Mouse (Mus musculus): ENCODE measurements around the gene Egfl8. TPM values are rescaled to one million over a fixed set of nuclear protein-coding genes. Genes with fewer than 3 reads are reported as not detected.

Egfl8 gene
- polyA plus RNA-seq, 1 experiment from 2014 or later = 0.14 TPM

DNA sequence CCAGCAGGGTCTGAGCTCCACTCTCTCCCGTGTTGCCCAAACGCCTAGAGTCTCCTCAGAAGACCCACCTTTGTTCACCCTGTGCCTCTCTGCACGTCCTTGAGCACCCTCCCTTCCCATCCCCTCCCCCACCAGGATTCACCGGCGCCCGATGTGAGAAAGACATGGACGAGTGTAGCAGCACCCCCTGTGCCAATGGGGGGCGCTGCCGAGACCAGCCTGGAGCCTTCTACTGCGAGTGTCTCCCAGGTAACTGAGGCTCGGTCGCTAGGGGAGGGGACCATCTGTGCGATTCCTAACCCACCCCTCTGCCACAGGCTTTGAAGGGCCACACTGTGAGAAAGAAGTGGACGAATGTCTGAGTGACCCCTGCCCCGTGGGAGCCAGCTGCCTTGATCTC, 43.4 kb downstream of the Egfl8 start:
- Histone ChIP-seq H3K36me3 (ENCODE audit: inconsistent target) (no peaks in the 10 kb centered on the region), H3K4me3 (ENCODE audit: inconsistent target) (no peak overlapping the region), H3K27ac (no peak overlapping the region), H3K79me2 (ENCODE audit: inconsistent target) (no peaks in the 10 kb centered on the region)
- 83% methylated on average over 15 of the region's 15 CpGs for WGBS (ENCODE audit: missing documents)

GRCm38 (mm10) chr17:34571875-34572274, 43.9 kb downstream of the Egfl8 start:
- WGBS (ENCODE audit: missing documents) = 46% methylated on average over 5 of the region's 5 CpGs
- Histone ChIP-seq H3K27ac (no peak overlapping the region), H3K79me2 (ENCODE audit: inconsistent target) (no peaks in the 10 kb centered on the region), H3K36me3 (ENCODE audit: inconsistent target) (no peaks in the 10 kb centered on the region), H3K4me3 (ENCODE audit: inconsistent target) (no peak overlapping the region)

DNA sequence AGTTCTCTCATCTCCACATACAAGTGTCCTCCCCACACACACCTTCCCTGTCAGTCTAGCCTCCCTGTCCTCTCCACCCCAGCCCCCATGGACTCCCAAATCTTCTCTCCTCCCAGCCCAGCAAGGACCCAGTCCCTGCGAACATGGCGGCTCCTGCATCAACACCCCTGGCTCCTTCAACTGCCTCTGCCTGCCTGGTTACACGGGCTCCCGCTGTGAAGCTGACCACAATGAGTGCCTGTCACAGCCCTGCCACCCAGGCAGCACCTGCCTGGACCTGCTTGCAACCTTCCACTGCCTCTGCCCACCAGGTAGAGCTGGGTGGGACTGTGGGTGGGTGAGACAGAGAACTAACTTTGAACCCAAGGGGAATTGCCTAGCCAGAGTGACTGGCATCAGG, 45.9 kb downstream of the Egfl8 start:
- H3K79me2 ChIP-seq (ENCODE audit: inconsistent target) = no peaks in the 10 kb centered on the region

DNA sequence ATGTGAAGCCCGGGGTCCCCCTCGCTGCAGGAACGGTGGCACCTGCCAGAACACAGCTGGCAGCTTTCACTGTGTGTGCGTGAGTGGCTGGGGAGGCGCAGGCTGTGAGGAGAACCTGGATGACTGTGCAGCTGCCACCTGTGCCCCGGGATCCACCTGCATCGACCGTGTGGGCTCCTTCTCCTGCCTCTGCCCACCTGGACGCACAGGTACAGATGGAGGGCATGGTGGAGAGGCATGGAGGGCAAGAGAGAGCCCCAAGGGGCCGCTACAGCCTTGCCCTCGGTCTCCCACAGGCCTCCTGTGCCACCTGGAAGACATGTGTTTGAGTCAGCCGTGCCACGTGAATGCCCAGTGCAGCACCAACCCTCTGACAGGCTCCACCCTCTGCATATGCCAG, 47.4 kb downstream of the Egfl8 start:
- Histone ChIP-seq H3K27ac (no peak overlapping the region), H3K79me2 (ENCODE audit: inconsistent target) (no peaks in the 10 kb centered on the region), H3K36me3 (ENCODE audit: inconsistent target) (no peaks in the 10 kb centered on the region), H3K4me3 (ENCODE audit: inconsistent target) (no peak overlapping the region)
- WGBS (ENCODE audit: missing documents) = 86% methylated on average over 13 of the region's 13 CpGs

More for the DNA sequence above, 45.9 kb downstream of the Egfl8 start:
- Histone ChIP-seq H3K27ac (no peak overlapping the region), H3K4me3 (ENCODE audit: inconsistent target) (no peak overlapping the region), H3K36me3 (ENCODE audit: inconsistent target) (no peaks in the 10 kb centered on the region)
- WGBS (ENCODE audit: missing documents) = 86% methylated on average over 4 of the region's 4 CpGs

DNA sequence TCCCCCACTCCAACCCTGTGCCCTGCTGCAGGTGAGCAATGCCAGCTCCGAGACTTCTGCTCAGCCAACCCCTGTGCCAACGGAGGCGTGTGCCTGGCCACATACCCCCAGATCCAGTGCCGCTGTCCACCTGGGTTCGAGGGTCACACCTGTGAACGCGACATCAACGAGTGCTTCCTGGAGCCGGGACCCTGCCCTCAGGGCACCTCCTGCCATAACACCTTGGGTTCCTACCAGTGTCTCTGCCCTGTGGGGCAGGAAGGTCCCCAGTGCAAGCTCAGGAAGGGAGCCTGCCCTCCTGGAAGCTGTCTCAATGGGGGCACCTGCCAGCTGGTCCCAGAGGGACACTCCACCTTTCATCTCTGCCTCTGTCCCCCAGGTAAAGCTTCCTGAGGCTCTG, 48.5 kb downstream of the Egfl8 start:
- 92% methylated on average over 9 of the region's 9 CpGs for WGBS (ENCODE audit: missing documents)
- no peaks in the 10 kb centered on the region for H3K36me3 ChIP-seq (ENCODE audit: inconsistent target)
- no peak overlapping the region for H3K4me3 ChIP-seq (ENCODE audit: inconsistent target)
- no peak overlapping the region for H3K27ac ChIP-seq
- no peaks in the 10 kb centered on the region for H3K79me2 ChIP-seq (ENCODE audit: inconsistent target)

DNA sequence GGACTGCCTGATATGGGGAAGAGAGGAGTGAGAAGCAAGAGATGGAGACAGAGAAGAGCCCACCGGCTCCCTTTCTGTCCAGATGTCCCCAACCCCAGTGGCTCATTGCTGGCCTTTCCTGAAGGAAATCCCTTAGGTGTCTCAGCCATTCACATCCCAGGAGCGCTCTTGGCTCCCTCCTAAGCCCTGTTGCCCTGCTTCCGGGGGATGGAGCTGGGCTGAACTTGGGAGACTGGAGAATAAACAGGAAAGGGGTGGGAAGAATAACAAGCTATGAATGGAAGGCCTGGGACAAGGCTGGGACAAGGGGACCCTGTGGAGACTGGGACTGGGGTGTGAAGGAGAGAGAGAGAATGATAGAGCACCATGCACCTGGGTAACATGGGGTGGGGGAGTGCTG, 51.0 kb downstream of the Egfl8 start:
- no peaks in the 10 kb centered on the region for H3K79me2 ChIP-seq (ENCODE audit: inconsistent target)
- H3K4me3 ChIP-seq (ENCODE audit: inconsistent target) = no peak overlapping the region
- no peak overlapping the region for H3K27ac ChIP-seq
- H3K36me3 ChIP-seq (ENCODE audit: inconsistent target) = no peaks in the 10 kb centered on the region
- 100% methylated on average over 1 of the region's 3 CpGs for WGBS (ENCODE audit: missing documents)

- 42% methylated on average over 6 of the region's 6 CpGs for WGBS (ENCODE audit: missing documents)
- Histone ChIP-seq H3K36me3 (ENCODE audit: inconsistent target) (no peaks in the 10 kb centered on the region), H3K79me2 (ENCODE audit: inconsistent target) (no peaks in the 10 kb centered on the region), H3K4me3 (ENCODE audit: inconsistent target) (no peak within 1 kb of the TSS), H3K27ac (no peak within 1 kb of the TSS)
These were observed 51.8 kb downstream of the Egfl8 start, which contains the start of gene Notch4 for GRCm38 (mm10) chr17:34564003-34564421. Gene Notch4 (plus strand): TSS chr17:34564268.

DNA sequence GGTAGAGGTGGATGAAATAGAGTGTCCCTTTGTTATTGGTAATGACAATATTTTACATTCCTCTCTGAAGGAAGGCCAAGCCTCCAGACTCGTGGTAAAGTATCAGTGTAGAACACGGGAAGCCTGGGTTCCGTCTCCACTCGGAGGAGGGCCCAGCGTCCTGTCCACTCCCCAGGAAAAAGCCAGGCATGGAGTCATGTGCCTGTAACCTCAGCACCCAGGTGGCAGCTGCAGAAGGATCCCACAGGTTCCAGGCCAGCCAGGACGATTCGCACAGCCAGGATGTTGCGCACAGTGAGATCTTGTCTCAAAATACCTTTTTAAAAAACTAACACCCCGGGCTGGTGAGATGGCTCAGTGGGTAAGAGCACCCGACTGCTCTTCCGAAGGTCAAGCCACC, 52.4 kb downstream of the Egfl8 start:
- Histone ChIP-seq H3K36me3 (ENCODE audit: inconsistent target) (no peaks in the 10 kb centered on the region), H3K27ac (no peak overlapping the region), H3K79me2 (ENCODE audit: inconsistent target) (no peaks in the 10 kb centered on the region), H3K4me3 (ENCODE audit: inconsistent target) (no peak overlapping the region)
- WGBS (ENCODE audit: missing documents) = 95% methylated on average over 11 of the region's 11 CpGs

Other genes with a start within 250 kb of the Egfl8 start
- gene Btnl1, start 238.8 kb downstream of the Egfl8 start, polyA plus RNA-seq (2018) = not detected in 3 replicates
- gene BC051142, start 217.2 kb downstream of the Egfl8 start, polyA plus RNA-seq (2018) = 0.40 TPM in 1 of 3 replicates, not detected in the others
- 0.16 TPM in 1 of 3 replicates, not detected in the others for gene Btnl4, start 138.7 kb downstream of the Egfl8 start, polyA plus RNA-seq (2018)
- gene Btnl6, start 98.6 kb downstream of the Egfl8 start, polyA plus RNA-seq (2018) = 0.09 to 0.27 TPM in 2 of 3 replicates, not detected in the other
- gene Notch4, start 51.7 kb downstream of the Egfl8 start, polyA plus RNA-seq (2018) = 0.08 to 0.30 TPM (median 0.11 TPM) in 3 replicates
- gene Gpsm3, start 26.2 kb downstream of the Egfl8 start, polyA plus RNA-seq (2018) = 124 to 167 TPM (median 152 TPM) in 3 replicates
- 44.7 to 64.2 TPM (median 45.7 TPM) in 3 replicates for gene Pbx2, start 24.7 kb downstream of the Egfl8 start, polyA plus RNA-seq (2018)
- gene Ager, start 18.1 kb downstream of the Egfl8 start, polyA plus RNA-seq (2018) = 0.22 to 0.38 TPM (median 0.27 TPM) in 3 replicates
- gene Rnf5, start 12.3 kb downstream of the Egfl8 start, polyA plus RNA-seq (2018) = 45.1 to 50.3 TPM (median 47.5 TPM) in 3 replicates
- 67.5 to 77.3 TPM (median 76.0 TPM) in 3 replicates for gene Agpat1, start 11.7 kb downstream of the Egfl8 start, polyA plus RNA-seq (2018)
- gene Ppt2, start 12.5 kb upstream of the Egfl8 start, polyA plus RNA-seq (2018) = 71.0 to 95.1 TPM (median 79.6 TPM) in 3 replicates
- 0.16 to 0.25 TPM in 2 of 3 replicates, not detected in the other for gene Prrt1, start 13.6 kb upstream of the Egfl8 start, polyA plus RNA-seq (2018)
- gene Fkbpl, start 28.8 kb upstream of the Egfl8 start, polyA plus RNA-seq (2018) = 12.5 to 24.4 TPM (median 15.0 TPM) in 3 replicates
- 31.4 to 62.2 TPM (median 57.9 TPM) in 3 replicates for gene Atf6b, start 31.2 kb upstream of the Egfl8 start, polyA plus RNA-seq (2018)
- gene Tnxb, start 54.6 kb upstream of the Egfl8 start, polyA plus RNA-seq (2018) = not detected in 3 replicates
- 0.21 to 1.4 TPM (median 0.32 TPM) in 3 replicates for gene C4b, start 127.9 kb upstream of the Egfl8 start, polyA plus RNA-seq (2018)
- not detected in 3 replicates for gene Cyp21a1, start 188.6 kb upstream of the Egfl8 start, polyA plus RNA-seq (2018)
- gene Stk19, start 221.0 kb upstream of the Egfl8 start, polyA plus RNA-seq (2018) = 23.5 to 36.5 TPM (median 28.1 TPM) in 3 replicates
- gene Dxo, start 221.0 kb upstream of the Egfl8 start, polyA plus RNA-seq (2018) = 13.6 to 19.8 TPM (median 15.8 TPM) in 3 replicates
- 16.7 to 36.7 TPM (median 23.6 TPM) in 3 replicates for gene Skiv2l, start 234.2 kb upstream of the Egfl8 start, polyA plus RNA-seq (2018)
- gene Nelfe, start 234.4 kb upstream of the Egfl8 start, polyA plus RNA-seq (2018) = 46.9 to 59.7 TPM (median 52.1 TPM) in 3 replicates
- 2.6 to 6.4 TPM (median 4.7 TPM) in 3 replicates for gene Cfb, start 246.5 kb upstream of the Egfl8 start, polyA plus RNA-seq (2018)